Mouse (Mus musculus) spleen, embryonic (tissue): ENCODE data around the gene Ppm1h.
"Not testable (repeated sequence)": the region's sequence is repeated elsewhere in the genome, so short reads cannot be mapped to it uniquely, and the experiment has no call there.

Experiments used
- CTCF ChIA-PET: fragments of 350-600 bp; sonication (Branson Sonifier 250); formaldehyde crosslinking; loops from one replicate; lab custom pipeline; 2022; lab: Charles Lee

The Ppm1h gene

DNA sequence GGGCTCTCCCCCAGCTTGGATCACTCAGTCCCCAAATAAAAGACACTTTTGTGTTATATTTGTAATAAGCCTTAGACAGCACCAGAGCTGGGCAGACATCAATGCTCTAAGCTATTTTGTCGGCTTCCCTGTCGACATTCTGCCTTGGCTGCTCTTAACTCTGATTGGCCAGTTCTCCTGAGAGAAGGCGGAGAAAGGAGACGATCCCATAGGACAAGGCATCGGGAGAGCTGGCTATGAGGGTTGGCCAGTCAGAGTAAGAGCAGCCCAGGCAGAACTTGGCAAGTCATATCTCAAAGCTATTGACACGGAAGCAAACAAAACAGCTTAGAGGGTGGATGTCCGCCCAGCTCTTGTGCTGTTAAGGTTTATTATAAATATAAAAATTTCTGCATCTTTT is 243.7 kb downstream of the Ppm1h start:
- CTCF ChIA-PET, result no interaction called here

DNA sequence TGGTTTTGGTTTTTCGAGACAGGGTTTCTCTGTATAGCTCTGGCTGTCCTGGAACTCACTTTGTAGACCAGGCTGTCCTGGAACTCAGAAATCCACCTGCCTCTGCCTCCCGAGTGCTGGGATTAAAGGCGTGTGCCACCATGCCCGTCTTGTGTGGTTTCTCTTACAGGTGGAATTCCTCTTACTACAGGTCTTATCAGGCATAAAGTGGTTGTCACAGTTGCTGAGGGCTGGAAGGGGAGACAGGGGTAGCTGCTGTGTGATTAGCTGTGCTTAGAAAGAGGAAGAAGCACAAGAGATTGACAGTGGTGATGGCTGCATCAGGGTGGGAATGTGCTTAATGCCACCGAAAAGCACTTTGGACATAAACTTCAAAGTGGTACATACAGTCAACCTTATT is 246.0 kb downstream of the Ppm1h start:
- CTCF ChIA-PET, result not testable (repeated sequence)

DNA sequence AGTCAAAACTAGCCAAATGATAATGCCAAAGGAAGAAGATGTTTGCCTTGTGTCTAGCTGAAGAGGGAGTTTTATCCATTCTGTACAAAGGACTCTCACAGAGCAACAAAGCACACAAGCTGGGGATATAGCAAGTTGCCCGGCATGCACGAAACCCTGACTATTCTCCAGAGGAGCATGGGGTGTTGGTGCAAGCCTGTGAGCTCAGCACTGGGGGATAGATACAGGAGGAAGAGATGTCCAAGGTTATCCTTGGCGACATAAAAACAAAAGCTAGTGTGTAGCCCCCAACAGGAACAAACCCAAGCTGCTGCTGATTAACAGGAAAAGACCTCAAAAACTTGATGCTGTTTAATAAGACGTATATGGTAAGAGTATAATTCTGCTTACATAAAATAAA is 247.7 kb downstream of the Ppm1h start:
- CTCF ChIA-PET, result no interaction called here

- CTCF ChIA-PET, result no interaction called here
Measured at GRCm38 (mm10) chr10:122930520-122930919, 252.0 kb downstream of the Ppm1h start.

- CTCF ChIA-PET, result no interaction called here
Measured at GRCm38 (mm10) chr10:122931193-122931832, 252.8 kb downstream of the Ppm1h start.

- CTCF ChIA-PET, result no interaction called here
Measured at GRCm38 (mm10) chr10:122931851-122932550, 253.4 kb downstream of the Ppm1h start.

GRCm38 (mm10) chr10:122933053-122933838 is 254.7 kb downstream of the Ppm1h start:
- CTCF ChIA-PET, result no interaction called here

DNA sequence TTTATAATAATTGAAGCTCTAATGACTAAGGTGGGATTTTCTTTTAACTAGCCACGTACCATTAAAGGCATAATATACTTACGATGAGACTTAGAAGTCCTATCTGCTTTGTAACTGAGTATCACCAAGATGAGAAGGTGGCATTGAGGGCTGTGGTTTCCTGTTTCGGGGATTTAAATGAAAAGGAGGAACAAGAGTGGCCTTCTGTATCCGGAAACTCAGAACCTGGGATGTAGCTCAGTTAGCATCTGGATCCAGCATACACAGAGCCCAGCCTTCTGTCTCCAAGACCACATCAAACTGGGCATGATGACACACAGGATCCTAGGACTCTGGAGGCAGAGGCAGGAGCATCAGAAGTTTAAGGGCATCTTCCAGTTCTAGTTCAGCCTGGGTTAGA is 256.8 kb downstream of the Ppm1h start:
- CTCF ChIA-PET, result not testable (repeated sequence)

DNA sequence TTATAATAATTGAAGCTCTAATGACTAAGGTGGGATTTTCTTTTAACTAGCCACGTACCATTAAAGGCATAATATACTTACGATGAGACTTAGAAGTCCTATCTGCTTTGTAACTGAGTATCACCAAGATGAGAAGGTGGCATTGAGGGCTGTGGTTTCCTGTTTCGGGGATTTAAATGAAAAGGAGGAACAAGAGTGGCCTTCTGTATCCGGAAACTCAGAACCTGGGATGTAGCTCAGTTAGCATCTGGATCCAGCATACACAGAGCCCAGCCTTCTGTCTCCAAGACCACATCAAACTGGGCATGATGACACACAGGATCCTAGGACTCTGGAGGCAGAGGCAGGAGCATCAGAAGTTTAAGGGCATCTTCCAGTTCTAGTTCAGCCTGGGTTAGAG is 258.8 kb downstream of the Ppm1h start:
- CTCF ChIA-PET, result not testable (repeated sequence)

- CTCF ChIA-PET, result interaction anchor here (0.6 kb wide), 1 partner anchor 19 kb away, joined by 3 read pairs; no protein-coding TSS in a partner anchor
Measured at GRCm38 (mm10) chr10:122939546-122939945, 261.0 kb downstream of the Ppm1h start.

GRCm38 (mm10) chr10:122942771-122943170 is 264.2 kb downstream of the Ppm1h start:
- CTCF ChIA-PET, result no interaction called here

DNA sequence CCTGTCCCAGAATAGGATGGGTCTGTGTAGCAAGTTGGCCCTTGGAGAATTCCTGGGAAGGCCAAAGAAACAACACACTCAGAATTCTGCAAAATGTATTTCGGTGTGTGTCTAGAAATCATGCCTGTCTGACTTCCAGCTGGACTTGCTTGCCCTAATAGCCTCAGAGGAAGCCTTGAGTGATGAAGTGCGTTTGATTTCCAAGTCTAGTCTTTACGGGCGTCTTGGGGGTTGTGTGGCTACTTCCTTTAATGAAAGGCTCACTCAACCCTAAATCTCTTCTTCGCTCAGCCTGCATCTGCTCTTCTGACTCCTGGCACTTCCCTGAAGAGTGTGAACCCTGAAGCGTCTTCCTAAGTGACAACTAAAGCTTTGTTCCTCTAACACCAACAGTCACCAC is 265.3 kb downstream of the Ppm1h start:
- CTCF ChIA-PET, result no interaction called here

DNA sequence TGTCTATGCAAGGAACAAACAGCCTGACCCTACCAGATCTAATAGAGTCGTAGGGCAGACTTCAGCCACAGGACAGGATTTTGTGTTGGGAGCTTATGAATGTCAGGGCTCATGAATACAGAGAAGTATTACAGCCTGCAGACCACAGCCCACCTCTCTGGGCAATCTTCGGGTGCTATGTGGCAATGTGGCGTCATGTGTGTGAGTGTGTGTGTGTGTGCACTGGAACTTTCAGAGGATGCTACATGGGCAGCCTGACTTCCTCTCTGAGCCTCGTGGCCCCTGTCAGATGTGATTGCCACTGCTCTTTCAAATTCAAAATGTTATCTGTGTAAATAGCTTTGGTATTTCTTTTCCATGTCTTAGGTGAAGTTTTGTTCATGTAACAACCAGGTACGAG is 266.3 kb downstream of the Ppm1h start:
- CTCF ChIA-PET, result no interaction called here

GRCm38 (mm10) chr10:122950966-122951365 is 272.4 kb downstream of the Ppm1h start:
- CTCF ChIA-PET, result interaction anchor here (0.7 kb wide), 1 partner anchor 17 kb away, joined by 8 read pairs; no protein-coding TSS in a partner anchor

- CTCF ChIA-PET, result no interaction called here
Measured at GRCm38 (mm10) chr10:122953576-122953975, 275.0 kb downstream of the Ppm1h start.

GRCm38 (mm10) chr10:122957918-122958317 is 279.4 kb downstream of the Ppm1h start:
- CTCF ChIA-PET, result no interaction called here

DNA sequence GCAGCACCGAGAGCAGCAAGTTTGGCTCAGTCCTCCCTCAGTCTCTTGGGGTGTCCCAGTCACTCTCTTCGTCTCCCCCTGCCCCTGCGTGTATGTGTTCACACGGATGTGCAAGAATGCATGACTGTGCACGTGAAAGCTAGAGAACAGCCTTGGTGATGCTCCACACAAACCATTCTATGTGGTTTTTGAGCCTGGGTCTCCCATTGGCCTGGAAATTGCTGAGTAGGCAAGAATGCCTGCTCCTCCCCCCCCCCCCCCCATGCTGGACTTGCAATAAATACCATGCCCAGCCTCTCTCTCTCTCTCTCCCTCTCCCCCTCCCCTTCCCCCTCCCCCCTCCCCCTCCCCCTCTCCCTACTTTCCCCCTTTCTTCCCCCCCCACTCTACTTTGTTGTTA is 280.1 kb downstream of the Ppm1h start:
- CTCF ChIA-PET, result no interaction called here

DNA sequence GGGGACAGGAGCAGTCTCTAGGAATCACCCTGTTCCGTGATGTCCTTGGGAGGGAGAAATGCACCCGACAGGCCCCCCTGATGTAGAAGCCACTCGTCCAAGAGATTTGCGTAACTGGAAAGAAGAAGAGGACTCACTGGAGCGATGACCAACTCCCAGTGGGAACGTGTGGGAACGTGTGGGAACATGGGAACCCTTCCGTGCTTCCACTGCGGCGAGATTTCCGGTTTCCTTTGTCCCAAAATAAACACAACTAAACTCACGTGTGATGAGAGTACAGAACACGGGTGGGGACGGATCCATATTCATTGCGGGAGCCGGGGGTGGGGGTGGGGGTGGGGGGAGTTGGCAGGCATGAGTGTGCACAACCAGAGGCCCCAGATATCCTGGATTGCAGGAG is 281.7 kb downstream of the Ppm1h start:
- CTCF ChIA-PET, result no interaction called here

GRCm38 (mm10) chr10:122960738-122961137 is 282.2 kb downstream of the Ppm1h start:
- CTCF ChIA-PET, result no interaction called here

DNA sequence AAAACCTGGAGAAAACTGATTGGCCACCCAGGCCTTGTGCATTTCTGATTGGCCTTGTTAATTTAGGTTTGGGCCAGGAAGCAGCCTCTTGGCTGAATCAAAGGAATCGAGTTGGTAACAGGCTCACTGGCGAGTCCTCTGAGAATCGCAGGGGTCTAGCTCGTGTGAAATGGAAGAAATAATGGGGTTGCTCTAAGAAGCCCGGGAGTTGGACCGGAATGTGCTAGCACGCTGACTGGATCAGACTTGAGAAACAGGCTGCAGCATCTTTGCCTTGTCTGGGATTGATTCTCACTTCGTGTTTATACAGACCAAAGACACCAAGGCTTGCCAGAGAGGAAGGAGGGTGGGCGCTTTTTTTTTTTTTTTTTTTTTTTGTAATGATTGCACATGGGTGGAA is 282.9 kb downstream of the Ppm1h start:
- CTCF ChIA-PET, result no interaction called here

GRCm38 (mm10) chr10:122962651-122963050 is 284.1 kb downstream of the Ppm1h start:
- CTCF ChIA-PET, result no interaction called here

DNA sequence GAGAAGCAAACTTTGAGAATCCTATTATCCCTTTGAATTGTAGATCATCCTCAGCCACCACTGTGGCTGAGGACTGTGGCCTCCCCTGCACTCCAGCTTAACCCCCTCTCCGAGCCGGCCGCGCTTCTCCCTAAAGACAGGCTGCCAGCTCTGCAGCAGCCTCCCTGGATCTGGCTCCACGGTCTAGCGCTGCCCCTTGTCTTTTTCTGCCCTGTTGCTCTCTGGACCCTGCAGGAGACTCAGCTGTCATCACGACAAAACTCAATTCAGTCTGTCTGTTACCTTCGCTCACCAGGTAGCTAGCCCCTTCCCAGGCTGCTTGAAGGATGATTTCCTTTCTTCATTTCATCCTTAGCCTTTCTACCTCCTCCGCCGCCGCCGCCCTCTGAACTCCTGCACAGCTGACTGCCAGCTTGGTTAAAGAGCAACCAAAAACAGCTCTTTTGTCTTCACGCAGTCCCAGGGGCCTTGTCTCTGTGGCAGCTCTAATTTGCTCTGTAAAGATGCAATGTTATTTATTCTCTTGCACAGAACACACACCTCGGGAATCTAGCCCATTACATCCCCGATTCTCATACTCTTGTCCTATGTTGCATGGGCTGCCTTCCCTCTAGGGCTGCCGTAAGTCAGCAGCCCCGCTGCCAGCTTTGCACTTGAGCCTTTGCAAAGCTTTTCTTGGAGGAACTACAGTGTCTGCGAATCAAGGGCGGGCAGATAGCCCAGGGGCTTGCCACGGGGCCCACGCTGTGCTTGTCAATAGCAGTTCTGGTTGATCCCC is 285.1 kb downstream of the Ppm1h start:
- CTCF ChIA-PET, result no interaction called here
